Mouse (Mus musculus): ENCODE measurements around the gene Igf2. TPM values are rescaled to one million over a fixed set of nuclear protein-coding genes. Genes with fewer than 3 reads are reported as not detected.
A peak's percentile ranks its signal among the peaks of the same experiment; 100 is the strongest.

Gene Igf2
- 16.9 and 25.4 TPM in 2 replicates for polyA plus RNA-seq (2012; rRNA removed)

DNA sequence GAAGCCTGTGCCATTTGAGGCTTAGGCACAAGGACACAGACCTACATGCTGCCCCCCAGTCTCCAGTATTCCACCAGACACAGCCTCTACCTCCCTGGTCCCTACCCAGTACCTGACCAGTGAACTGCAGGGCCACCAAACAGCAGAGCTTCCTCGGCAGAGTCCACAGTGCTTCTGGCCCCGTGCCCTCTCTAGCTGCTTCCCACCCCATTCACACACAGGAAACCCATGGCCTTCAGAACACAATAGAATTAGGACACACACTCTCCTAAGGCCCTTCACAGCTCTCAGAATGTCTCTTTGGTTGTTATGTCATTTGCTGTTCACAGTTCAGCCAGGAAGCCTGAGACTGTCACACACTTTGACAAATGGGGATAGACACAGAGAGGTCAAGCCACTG lies at the start of gene Igf2:
Gene Igf2, minus strand, starts transcription at position 158 of the 400 bp plus-strand sequence.
- WGBS, result 47% methylated on average over 2 of the region's 2 CpGs
- Histone ChIP-seq H3K4me3 (replicated peaks; ENCODE audit: extremely low read depth, low read depth, low read length) (no peak within 1 kb of the TSS), H3K4me1 (ENCODE audit: control insufficient read depth, insufficient read depth, low read length) (no peaks in the 10 kb centered on the region)
- TF ChIP-seq POLR2A (IDR thresholded peaks at IDR 0.05; ENCODE audit: borderline replicate concordance, extremely low read depth, low read depth, low read length), result no peak
- TF ChIP-seq CTCF (IDR thresholded peaks at IDR 0.05; ENCODE audit: insufficient read depth, low read length), result no peak
- DNase-seq, result no peak

DNA sequence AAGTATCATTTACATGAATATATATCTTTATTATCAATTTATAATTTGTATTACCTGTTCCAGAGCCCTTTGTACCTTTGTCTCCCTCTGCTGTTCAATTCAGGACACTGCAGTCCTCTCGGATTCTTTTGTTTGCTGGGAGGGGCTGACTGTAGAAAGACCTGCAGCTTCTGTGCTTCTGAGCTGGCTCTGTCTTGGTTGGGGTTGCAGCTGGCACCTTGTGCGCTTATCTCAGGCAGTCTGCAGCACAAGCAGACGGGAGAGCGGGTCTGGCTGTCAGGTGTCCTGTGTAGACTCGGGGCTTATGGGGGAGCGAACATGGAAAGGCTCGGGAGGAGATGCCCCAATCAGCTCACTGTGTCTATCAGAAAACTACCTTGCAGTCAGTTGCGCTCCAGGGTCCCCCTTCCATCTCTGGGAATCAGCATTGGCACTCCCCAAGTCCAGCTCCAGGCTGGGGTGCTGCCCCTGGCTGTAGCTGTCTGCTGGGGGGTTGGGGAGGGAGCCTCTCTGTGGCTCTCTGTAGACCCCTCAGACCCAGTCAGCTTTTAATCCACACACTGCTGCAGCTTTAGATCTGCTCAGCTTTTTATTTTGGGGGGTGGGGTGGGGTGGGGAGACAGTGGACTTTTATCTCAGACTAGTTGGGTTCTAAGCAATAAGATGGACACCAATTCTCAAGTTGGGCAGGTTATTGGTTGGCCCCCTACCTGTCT lies 48.3 kb upstream of the Igf2 start:
- peak; percentile 32 for DNase-seq
- TF ChIP-seq POLR2A (IDR thresholded peaks at IDR 0.05; ENCODE audit: borderline replicate concordance, extremely low read depth, low read depth, low read length) (no peak), CTCF (IDR thresholded peaks at IDR 0.05; ENCODE audit: insufficient read depth, low read length) (peak; percentile 31; the same call in 1 of the 2 replicates)
- 19% methylated on average over 8 of the region's 8 CpGs for WGBS

DNA sequence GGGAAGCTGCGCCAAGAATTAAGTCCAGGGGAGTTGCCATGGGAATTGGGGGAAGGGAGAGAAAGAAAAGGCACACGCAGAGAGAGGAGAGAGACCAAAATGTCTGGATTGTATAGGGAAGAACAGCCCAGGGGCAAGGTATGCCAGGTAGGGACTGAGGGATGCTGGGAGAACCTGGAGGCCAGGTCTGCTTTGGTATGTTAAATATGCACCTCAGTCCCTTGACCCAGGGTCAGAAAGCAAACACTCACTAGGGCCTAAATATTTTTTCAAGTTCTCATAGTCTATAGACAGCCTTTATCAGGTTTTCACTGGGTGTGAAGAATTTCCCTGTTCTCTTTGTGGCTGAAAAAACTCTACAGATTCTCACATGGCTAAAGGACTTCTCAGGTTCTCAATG lies 40.3 kb upstream of the Igf2 start:
- no peak for DNase-seq
- Histone ChIP-seq H3K4me3 (replicated peaks; ENCODE audit: extremely low read depth, low read depth, low read length) (no peak overlapping the region), H3K4me1 (ENCODE audit: control insufficient read depth, insufficient read depth, low read length) (no peaks in the 10 kb centered on the region)
- TF ChIP-seq CTCF (IDR thresholded peaks at IDR 0.05; ENCODE audit: insufficient read depth, low read length) (no peak), POLR2A (IDR thresholded peaks at IDR 0.05; ENCODE audit: borderline replicate concordance, extremely low read depth, low read depth, low read length) (no peak)
- 70% methylated on average over 2 of the region's 2 CpGs for WGBS

More for the DNA sequence above, 48.3 kb upstream of the Igf2 start:
- no peaks in the 10 kb centered on the region; the same call in 1 of the 2 replicates for H3K4me1 ChIP-seq (ENCODE audit: control insufficient read depth, insufficient read depth, low read length)
- H3K4me3 ChIP-seq (replicated peaks; ENCODE audit: extremely low read depth, low read depth, low read length), result no peak overlapping the region

DNA sequence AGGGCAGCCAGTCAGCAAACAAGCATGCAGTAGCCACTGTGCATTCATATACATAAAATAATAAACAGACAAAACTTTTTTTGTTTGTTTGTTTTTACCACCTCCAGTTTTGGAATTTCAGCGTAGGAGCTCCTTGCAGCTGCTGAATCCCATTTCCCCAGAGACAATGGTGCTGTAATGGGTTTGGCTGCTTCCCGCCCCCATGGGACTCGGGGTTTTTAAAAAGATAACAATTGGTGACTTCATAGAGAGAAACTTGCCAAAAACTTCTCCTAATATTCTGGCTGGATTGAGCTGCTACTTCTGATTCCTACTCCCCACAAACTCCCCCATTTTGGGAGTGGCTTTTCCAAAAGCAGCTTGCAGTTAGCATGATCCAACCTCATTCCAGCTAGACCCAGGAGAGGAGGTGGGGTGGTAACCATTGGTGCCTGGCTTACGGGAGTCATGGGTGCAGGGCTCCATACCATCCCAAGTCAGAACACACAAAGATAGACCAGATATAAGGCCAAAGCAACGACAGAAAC lies 32.8 kb upstream of the Igf2 start:
- Histone ChIP-seq H3K4me3 (replicated peaks; ENCODE audit: extremely low read depth, low read depth, low read length) (no peak overlapping the region), H3K4me1 (ENCODE audit: control insufficient read depth, insufficient read depth, low read length) (no peaks in the 10 kb centered on the region)
- DNase-seq, result no peak
- WGBS, result 50% methylated on average over 5 of the region's 5 CpGs
- TF ChIP-seq POLR2A (IDR thresholded peaks at IDR 0.05; ENCODE audit: borderline replicate concordance, extremely low read depth, low read depth, low read length) (no peak), CTCF (IDR thresholded peaks at IDR 0.05; ENCODE audit: insufficient read depth, low read length) (no peak)

DNA sequence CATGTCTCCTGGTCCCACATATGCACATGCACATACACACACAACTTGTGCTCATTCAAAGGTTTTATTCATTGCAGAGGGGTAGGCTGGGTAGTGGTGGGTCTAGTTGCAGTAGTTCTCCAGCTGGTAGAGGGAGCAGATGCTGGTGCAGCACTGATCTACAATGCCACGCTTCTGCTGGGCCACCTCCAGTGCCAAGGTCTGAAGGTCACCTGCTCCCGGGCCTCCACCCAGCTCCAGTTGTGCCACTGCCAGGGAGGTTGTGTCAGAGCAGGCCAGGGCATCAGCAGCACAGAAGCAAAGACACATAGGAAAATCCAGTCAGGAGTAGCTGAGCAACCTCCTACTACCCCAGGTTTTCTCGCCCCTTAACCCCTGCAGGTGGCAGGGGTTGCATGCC lies 12.0 kb upstream of the Igf2 start:
- no peaks in the 10 kb centered on the region for H3K4me1 ChIP-seq (ENCODE audit: control insufficient read depth, insufficient read depth, low read length)
- WGBS, result 78% methylated on average over 3 of the region's 3 CpGs
- TF ChIP-seq CTCF (IDR thresholded peaks at IDR 0.05; ENCODE audit: insufficient read depth, low read length), result no peak
- TF ChIP-seq POLR2A (IDR thresholded peaks at IDR 0.05; ENCODE audit: borderline replicate concordance, extremely low read depth, low read depth, low read length), result no peak
- H3K4me3 ChIP-seq (replicated peaks; ENCODE audit: extremely low read depth, low read depth, low read length), result no peak overlapping the region
- no peak for DNase-seq

DNA sequence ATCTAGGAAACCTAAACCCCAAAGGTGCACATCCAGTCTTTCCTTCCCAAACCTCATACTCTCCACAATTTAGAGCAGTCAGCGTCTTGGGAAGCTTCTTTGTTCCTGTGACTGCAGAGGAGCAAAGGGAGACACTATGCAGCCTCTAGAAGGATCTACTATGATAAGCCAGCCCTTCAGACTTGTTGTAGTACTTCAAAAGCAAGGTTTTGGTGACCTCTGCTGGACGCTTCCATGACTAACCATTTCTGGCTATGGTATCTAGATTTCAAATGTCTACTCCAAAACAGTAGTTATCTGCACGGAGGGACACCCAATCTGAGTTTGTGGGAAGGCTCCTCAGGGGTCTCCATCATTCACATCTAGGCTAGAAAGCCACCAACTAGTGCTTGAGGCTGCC lies 9.0 kb upstream of the Igf2 start:
- Histone ChIP-seq H3K4me1 (ENCODE audit: control insufficient read depth, insufficient read depth, low read length) (no peaks in the 10 kb centered on the region), H3K4me3 (replicated peaks; ENCODE audit: extremely low read depth, low read depth, low read length) (no peak overlapping the region)
- peak; percentile 19 for DNase-seq
- 3% methylated on average over 3 of the region's 3 CpGs for WGBS
- TF ChIP-seq POLR2A (IDR thresholded peaks at IDR 0.05; ENCODE audit: borderline replicate concordance, extremely low read depth, low read depth, low read length) (no peak), CTCF (IDR thresholded peaks at IDR 0.05; ENCODE audit: insufficient read depth, low read length) (peak; percentile 22; the same call in 1 of the 2 replicates)

DNA sequence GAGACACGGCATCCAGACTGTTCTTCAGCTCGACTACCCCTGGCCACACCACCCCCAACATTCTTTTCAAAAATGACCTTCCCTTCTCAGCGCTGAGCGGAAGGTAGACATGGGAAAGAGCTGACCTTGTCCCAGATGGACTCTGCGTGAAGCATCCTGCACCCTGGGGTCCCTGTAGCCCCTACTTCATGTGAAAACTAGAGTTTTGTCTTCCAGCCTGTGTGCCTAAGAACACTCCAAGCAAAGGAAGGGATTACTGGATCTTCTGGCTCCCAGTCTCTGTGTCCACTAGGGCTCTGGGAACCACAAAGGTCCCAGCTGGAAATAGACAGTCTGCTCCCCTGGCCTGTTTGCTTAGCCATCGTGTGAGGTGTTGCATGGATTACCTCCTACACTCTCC lies 8.5 kb upstream of the Igf2 start:
- 70% methylated on average over 6 of the region's 6 CpGs for WGBS
- TF ChIP-seq POLR2A (IDR thresholded peaks at IDR 0.05; ENCODE audit: borderline replicate concordance, extremely low read depth, low read depth, low read length), result no peak
- no peak for TF ChIP-seq CTCF (IDR thresholded peaks at IDR 0.05; ENCODE audit: insufficient read depth, low read length)
- DNase-seq, result no peak
- Histone ChIP-seq H3K4me1 (ENCODE audit: control insufficient read depth, insufficient read depth, low read length) (no peaks in the 10 kb centered on the region), H3K4me3 (replicated peaks; ENCODE audit: extremely low read depth, low read depth, low read length) (no peak overlapping the region)

DNA sequence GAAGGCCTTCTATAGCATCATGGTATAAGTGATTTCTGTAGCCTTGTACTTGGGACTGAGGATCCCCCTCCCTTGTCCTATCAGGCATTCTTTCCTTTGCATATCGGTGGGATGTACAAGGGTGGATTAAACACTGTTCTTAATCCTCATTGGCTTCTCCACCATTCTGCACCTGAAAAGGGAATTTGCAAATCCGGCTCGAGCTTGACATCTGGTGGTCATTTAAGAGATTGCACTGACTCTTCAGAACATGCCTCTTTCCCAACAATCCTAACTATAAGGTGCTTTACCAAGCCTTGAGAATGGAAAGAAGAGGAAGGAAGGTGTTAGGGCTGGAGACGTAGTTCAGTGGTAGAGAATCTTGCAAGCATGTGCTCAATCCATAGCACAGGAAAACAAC lies 5.5 kb upstream of the Igf2 start:
- H3K4me1 ChIP-seq (ENCODE audit: control insufficient read depth, insufficient read depth, low read length), result no peaks in the 10 kb centered on the region
- no peak for TF ChIP-seq POLR2A (IDR thresholded peaks at IDR 0.05; ENCODE audit: borderline replicate concordance, extremely low read depth, low read depth, low read length)
- TF ChIP-seq CTCF (IDR thresholded peaks at IDR 0.05; ENCODE audit: insufficient read depth, low read length), result peak; percentile 51
- peak; percentile 32 for DNase-seq
- H3K4me3 ChIP-seq (replicated peaks; ENCODE audit: extremely low read depth, low read depth, low read length), result no peak overlapping the region
- 8% methylated on average over 4 of the region's 4 CpGs for WGBS

DNA sequence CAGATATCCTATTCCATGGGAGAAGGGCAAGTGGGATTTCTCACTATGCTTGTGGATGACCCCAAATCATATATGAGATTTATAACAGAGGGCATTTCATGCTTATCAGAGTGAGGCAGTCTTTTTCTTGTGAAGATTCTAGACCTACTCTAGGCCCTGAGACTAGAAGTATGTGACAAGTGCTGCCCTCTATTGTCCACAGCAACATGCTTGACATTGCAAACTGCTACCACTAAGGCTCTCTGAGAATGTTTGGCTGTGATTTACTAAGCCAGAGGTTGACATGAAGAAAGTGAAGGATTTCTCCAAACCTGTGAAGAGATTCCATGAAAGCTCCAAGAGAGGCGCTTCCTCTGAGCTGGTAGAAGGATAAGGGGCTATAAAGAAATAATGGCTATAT lies 4.5 kb upstream of the Igf2 start:
- WGBS, result 96% methylated on average over 1 of the region's 1 CpGs
- DNase-seq, result no peak
- H3K4me1 ChIP-seq (ENCODE audit: control insufficient read depth, insufficient read depth, low read length), result no peaks in the 10 kb centered on the region
- H3K4me3 ChIP-seq (replicated peaks; ENCODE audit: extremely low read depth, low read depth, low read length), result no peak overlapping the region
- TF ChIP-seq CTCF (IDR thresholded peaks at IDR 0.05; ENCODE audit: insufficient read depth, low read length) (no peak), POLR2A (IDR thresholded peaks at IDR 0.05; ENCODE audit: borderline replicate concordance, extremely low read depth, low read depth, low read length) (no peak)

Measured in lung, adult 2 months (tissue).